Mouse (Mus musculus) midbrain, embryonic 10.5 days (tissue): ENCODE results near the gene Abl1. TPM values are rescaled to one million over a fixed set of nuclear protein-coding genes. Genes with fewer than 3 reads are reported as not detected.

ENCODE experiments used
- DNase-seq: peaks from one replicate; pipeline ENCODE4 v3.0.0-alpha.2; 2017; ENCODE audit warnings: low spot score
- H3K27ac ChIP-seq: fragments of 300-500 bp; sonication (generic); replicated peaks from 2 replicates; pipeline ENCODE4 v1.5.1; 2016; ENCODE audit warnings: mild to moderate bottlenecking
- H3K27me3 ChIP-seq: fragments of 300-500 bp; sonication (generic); 2 replicates; pipeline ENCODE4 v1.6.1; 2016; ENCODE audit warnings: low read depth, mild to moderate bottlenecking; ENCODE audit not compliant: poor library complexity, severe bottlenecking
- H3K36me3 ChIP-seq: fragments of 300-500 bp; sonication (generic); 2 replicates; pipeline ENCODE4 v1.6.1; 2016; ENCODE audit warnings: mild to moderate bottlenecking, moderate library complexity
- H3K4me1 ChIP-seq: fragments of 300-500 bp; sonication (generic); 2 replicates; pipeline ENCODE4 v1.6.1; 2016
- H3K4me3 ChIP-seq: fragments of 300-500 bp; sonication (generic); 2 replicates; pipeline ENCODE4 v1.5.1; 2016; ENCODE audit warnings: mild to moderate bottlenecking, moderate library complexity
- H3K9me3 ChIP-seq: fragments of 300-500 bp; sonication (generic); replicated peaks from 2 replicates; pipeline ENCODE4 v1.6.1; 2016; ENCODE audit warnings: mild to moderate bottlenecking
- whole genome bisulfite sequencing: fragments of 180-500 bp; shearing (Covaris S2); methylation state at CpG from one replicate; pipeline ENCODE4 v1.1.7; 2016; 5-methylcytosine and 5-hydroxymethylcytosine counted together
- polyA plus RNA-seq: library from polyadenylated mRNA; unstranded; fragments of >200 nt; fragmentation: Nextera tagmentation; extraction: Ambion mirVana; gene quantifications from 2 replicates; pipeline ENCODE4 v1.2.1, GENCODE M21; 2016

Abl1 gene
- polyA plus RNA-seq, result 44.2 and 48.2 TPM in 2 replicates

DNA sequence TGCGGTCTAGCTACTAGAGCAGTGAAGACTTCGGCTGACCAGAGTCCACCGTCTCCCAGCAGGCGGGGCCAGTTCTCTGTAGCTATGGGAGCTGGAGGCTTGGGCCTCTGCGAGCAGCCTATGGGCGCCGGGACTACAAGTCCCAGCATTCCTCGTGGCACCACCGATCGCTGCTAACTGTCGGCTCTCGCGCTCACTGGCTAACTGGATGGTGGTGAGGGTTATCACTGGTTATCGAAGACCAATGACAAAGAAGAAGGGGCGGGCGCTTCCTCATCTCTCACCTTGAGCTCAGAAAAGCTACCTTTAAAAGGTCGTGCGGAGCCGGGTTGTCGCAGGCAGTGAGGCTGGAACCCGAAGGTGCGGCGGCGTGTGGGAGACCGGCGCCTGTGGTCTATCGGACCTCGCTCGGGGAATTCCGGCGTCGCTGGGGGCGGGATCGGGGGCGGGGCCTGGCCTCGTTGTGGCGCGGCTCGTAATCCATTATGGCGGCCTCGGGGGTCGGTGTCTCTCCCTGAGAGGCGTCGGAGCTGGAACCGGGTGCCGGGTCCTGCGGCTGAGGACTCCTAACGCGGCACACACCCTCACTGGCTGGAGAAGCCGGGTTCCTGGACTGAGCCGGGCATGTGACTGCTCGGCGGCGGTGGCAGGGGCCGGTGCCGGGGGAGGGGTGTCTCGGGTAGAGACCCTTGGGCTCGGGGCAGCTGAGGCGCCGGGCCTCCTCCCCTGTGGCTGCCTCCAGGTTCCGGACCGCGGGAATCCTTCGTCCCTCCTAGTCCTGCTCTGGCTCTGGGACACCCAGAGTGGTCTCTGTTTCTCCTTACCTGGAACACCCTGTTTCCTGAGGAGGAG, at the start of gene Abl1:
Gene Abl1, plus strand, starts transcription at position 303 of the 852 bp plus-strand sequence.
- H3K4me1 ChIP-seq, result peaks cover 37% of the 10 kb centered on the region
- H3K36me3 ChIP-seq, result peaks cover 20% of the 10 kb centered on the region
- H3K27ac ChIP-seq, result peak within 1 kb of the TSS; percentile 98
- peak; percentile 97 for DNase-seq
- H3K9me3 ChIP-seq, result no peaks in the 10 kb centered on the region
- WGBS, result under 1% methylated on average over 64 of the region's 64 CpGs
- H3K27me3 ChIP-seq, result no peaks in the 10 kb centered on the region
- peak within 1 kb of the TSS; percentile 92 for H3K4me3 ChIP-seq

DNA sequence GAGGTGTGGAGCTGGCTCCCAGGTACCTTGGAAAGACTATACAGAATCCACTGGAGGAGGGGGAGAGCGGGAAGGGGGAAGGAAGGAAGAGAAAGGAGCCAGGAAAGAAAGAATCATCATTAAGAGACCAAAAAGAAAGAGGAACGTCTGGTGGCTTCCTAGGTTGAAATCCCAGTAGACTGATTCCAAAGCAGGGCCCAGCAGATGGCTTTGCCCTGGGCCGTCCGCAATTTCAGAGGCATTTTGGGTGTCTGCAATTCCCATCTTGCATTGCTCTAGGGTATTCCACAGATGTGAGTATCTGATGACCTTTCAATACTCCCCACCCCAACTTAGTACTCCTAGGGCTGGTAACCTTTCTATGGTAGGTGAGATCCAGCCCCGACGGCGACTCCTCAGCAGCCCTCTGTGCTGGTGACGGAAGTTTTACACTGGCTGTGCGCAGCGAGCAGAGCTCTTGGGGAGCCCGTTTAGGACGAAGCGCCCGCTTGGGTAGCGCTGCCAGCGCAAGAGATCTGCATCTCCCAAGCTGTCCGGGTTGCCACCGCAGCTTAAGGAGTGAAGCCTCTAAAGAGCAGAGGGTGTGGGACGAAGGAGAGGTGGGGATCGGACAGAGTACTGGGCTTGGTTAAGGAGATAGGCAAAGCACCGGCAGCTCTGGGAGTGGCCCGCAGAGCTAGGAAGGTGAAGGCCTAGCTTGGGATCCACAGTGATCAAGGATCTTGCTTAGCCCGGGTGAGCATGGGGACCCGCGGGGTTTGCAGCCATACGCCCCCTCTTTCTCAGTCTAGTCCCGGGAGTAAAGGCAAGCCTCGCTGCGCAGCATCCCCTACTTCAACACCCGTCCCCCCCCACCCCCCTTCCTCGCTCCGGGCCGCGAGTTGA, 49.4 kb upstream of the Abl1 start:
- under 1% methylated on average over 33 of the region's 34 CpGs for WGBS
- peak overlapping the region; percentile 53 for H3K4me3 ChIP-seq
- peaks cover 98% of the 10 kb centered on the region for H3K4me1 ChIP-seq
- peaks cover 100% of the 10 kb centered on the region for H3K27me3 ChIP-seq
- H3K9me3 ChIP-seq, result no peaks in the 10 kb centered on the region
- peaks cover 11% of the 10 kb centered on the region; the same call in 1 of the 2 replicates for H3K36me3 ChIP-seq
- peak; percentile 60 for DNase-seq
- peak overlapping the region; percentile 77 for H3K27ac ChIP-seq

DNA sequence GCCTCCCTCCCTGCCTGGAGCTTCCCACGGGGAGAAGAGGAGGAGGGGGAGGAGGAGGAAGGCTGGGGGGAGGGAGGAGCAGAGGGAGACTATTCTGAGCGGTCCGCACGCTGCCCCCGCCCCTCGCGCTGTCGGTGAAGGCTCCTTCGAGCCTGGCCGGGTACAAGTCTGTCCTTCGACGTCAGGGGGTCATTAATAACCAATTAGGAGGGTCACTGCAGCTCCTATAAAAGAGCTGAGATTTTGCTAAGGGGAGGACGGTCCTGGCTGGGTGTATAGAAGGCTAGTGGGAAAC, 48.8 kb upstream of the Abl1 start:
- DNase-seq, result no peak
- Histone ChIP-seq H3K27ac (peak overlapping the region; percentile 60), H3K36me3 (peaks cover 16% of the 10 kb centered on the region; the same call in 1 of the 2 replicates), H3K27me3 (peaks cover 100% of the 10 kb centered on the region), H3K4me1 (peaks cover 92% of the 10 kb centered on the region), H3K4me3 (peak overlapping the region; percentile 53), H3K9me3 (no peaks in the 10 kb centered on the region)
- WGBS, result under 1% methylated on average over 13 of the region's 13 CpGs

DNA sequence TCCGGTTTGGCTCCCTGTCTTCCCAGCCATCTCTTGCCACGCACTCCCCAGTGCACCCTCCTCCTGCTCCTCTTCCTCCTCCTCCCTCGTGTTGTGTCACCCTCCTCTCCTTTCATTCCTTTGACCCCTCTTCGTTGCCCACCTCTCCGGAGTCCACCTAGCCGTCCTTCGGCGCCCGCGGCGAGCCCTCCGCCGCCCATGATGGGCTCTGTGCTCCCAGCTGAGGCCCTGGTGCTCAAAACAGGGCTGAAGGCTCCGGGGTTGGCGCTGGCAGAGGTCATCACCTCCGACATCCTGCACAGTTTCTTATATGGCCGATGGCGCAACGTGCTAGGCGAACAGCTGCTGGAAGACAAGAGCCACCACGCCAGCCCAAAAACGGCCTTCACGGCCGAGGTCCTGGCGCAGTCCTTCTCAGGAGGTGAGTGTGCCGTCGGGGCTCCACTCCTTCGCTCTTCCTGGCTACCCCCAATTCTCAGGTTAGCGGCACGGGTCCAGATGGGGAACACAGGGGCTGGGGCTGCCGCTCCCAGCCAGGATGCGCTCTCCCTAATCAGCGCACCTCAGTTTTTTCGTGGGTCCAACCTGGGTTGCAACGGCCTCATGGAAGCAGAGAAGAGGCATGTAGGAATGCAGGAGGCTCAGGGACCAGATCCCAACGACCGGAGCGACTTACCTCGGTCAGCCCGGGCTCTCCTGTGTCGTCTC, 48.1 kb upstream of the Abl1 start, which contains the start of gene Prdm12:
Gene Prdm12, plus strand, starts transcription at position 137 of the 708 bp plus-strand sequence.
- WGBS, result under 1% methylated on average over 41 of the region's 41 CpGs

DNA sequence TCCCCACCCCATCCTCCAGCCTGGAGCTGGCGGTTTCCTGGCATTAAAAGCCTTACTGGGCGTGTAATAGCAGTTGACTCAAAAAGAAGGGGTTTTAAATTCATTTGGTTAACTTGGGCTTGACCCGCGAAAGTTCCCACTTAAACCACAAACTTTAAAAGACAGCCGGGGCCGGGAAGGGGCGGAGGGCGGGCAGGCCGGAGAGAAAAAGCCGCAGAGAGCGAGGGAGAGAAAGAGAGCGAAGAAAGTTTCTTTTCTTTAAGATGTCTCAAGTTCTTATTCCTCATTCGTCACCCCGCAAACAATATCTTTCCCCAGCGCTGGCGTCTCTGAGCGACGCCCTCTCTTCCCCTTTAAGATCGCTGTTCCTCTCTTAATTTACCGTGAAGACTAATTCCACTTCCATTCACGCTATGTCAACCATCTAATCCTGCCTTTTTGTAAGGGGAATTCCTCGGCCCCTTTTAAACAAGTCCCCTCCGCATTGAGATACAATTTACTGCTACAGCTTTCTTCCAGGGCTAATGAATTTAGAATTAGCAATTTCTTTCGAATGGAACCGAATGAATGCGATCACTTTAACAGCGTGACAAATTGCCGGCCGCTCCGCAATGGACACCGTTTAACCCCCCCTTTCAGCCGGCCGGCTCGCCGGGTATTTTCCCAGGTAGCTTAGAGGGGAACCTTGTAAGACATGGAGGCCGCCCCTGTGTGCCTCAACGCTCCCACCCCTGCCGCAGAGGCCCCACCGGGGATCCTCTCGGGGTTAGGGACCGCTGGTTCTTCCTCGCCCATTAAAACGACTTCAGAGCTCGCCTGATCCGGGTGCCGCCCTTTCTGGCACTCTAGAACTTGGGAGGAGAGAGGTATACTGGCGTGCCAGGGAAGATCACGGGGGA, 47.3 kb upstream of the Abl1 start:
- H3K27ac ChIP-seq, result peak overlapping the region; percentile 60

More for the DNA sequence above, 48.1 kb upstream of the Abl1 start, which contains the start of gene Prdm12:
- Histone ChIP-seq H3K4me1 (peaks cover 86% of the 10 kb centered on the region), H3K4me3 (peak within 1 kb of the TSS; percentile 53), H3K27me3 (peaks cover 100% of the 10 kb centered on the region), H3K27ac (peak within 1 kb of the TSS; percentile 60), H3K36me3 (peaks cover 21% of the 10 kb centered on the region; the same call in 1 of the 2 replicates), H3K9me3 (no peaks in the 10 kb centered on the region)
- peak; percentile 72 for DNase-seq

GRCm38 (mm10) chr2:31641508-31641830, 46.7 kb upstream of the Abl1 start:
- no peak overlapping the region for H3K27ac ChIP-seq
- peaks cover 74% of the 10 kb centered on the region for H3K4me1 ChIP-seq
- DNase-seq, result no peak
- H3K4me3 ChIP-seq, result peak overlapping the region; percentile 53
- peaks cover 100% of the 10 kb centered on the region for H3K27me3 ChIP-seq
- under 1% methylated on average over 11 of the region's 11 CpGs for WGBS
- H3K36me3 ChIP-seq, result peaks cover 26% of the 10 kb centered on the region; the same call in 1 of the 2 replicates
- H3K9me3 ChIP-seq, result no peaks in the 10 kb centered on the region

More for the DNA sequence above, 47.3 kb upstream of the Abl1 start:
- DNase-seq, result peak; percentile 79
- H3K4me1 ChIP-seq, result peaks cover 78% of the 10 kb centered on the region
- no peaks in the 10 kb centered on the region for H3K9me3 ChIP-seq
- peaks cover 100% of the 10 kb centered on the region for H3K27me3 ChIP-seq
- WGBS, result under 1% methylated on average over 48 of the region's 48 CpGs
- peaks cover 26% of the 10 kb centered on the region; the same call in 1 of the 2 replicates for H3K36me3 ChIP-seq
- H3K4me3 ChIP-seq, result peak overlapping the region; percentile 53

GRCm38 (mm10) chr2:31641929-31642328, 46.2 kb upstream of the Abl1 start:
- 1% methylated on average over 18 of the region's 18 CpGs for WGBS
- Histone ChIP-seq H3K27me3 (peaks cover 100% of the 10 kb centered on the region), H3K27ac (no peak overlapping the region), H3K4me3 (peak overlapping the region; percentile 53), H3K36me3 (peaks cover 26% of the 10 kb centered on the region; the same call in 1 of the 2 replicates), H3K9me3 (no peaks in the 10 kb centered on the region), H3K4me1 (peaks cover 70% of the 10 kb centered on the region)
- DNase-seq, result peak; percentile 26

DNA sequence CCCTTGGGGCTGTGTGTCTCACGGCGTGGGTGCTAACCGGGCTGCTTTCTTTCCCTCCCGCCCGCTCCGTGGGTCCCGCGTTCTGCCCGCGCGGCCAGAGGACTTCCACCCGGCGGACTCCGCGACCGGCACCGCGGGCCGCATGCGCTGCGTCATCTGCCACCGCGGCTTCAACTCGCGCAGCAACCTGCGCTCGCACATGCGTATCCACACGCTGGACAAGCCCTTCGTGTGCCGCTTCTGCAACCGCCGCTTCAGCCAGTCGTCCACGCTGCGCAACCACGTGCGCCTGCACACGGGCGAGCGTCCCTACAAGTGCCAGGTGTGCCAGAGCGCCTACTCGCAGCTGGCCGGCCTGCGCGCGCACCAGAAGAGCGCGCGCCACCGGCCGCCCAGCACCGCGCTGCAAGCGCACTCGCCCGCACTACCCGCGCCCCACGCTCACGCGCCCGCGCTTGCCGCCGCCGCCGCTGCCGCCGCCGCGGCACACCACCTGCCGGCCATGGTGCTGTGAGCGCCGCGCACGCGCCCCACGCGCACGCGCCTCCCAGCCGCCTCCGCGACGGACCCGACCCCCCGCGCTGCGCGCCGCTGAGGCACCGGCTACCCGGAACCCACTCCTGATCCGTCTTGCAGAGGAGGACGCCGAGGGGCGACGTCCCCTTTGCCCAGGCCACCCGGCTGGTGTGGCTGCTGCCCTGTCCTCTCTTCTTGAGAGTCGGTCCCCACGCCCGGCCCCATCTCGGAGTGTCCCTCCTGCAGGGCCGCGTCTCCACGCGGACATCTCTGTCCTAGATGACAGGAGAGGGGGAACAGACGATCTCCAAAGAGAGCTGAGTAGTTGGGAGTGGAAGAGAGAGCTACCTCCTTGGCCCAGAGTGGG, 34.0 kb upstream of the Abl1 start:
- H3K9me3 ChIP-seq, result peaks cover 7% of the 10 kb centered on the region
- peaks cover 20% of the 10 kb centered on the region; the same call in 1 of the 2 replicates for H3K36me3 ChIP-seq
- H3K4me3 ChIP-seq, result peak overlapping the region; percentile 56
- H3K4me1 ChIP-seq, result peaks cover 14% of the 10 kb centered on the region
- H3K27me3 ChIP-seq, result peaks cover 100% of the 10 kb centered on the region
- DNase-seq, result peak; percentile 54
- WGBS, result 3% methylated on average over 109 of the region's 109 CpGs
- H3K27ac ChIP-seq, result 0 out of 2 replicates have a peak overlapping the region, but pooled peaks have one; percentile 24

GRCm38 (mm10) chr2:31654854-31655559, 33.2 kb upstream of the Abl1 start:
- WGBS, result 5% methylated on average over 22 of the region's 22 CpGs
- Histone ChIP-seq H3K4me3 (peak overlapping the region; percentile 56), H3K27me3 (peaks cover 100% of the 10 kb centered on the region), H3K27ac (no peak overlapping the region), H3K9me3 (peaks cover 10% of the 10 kb centered on the region), H3K36me3 (peaks cover 13% of the 10 kb centered on the region; the same call in 1 of the 2 replicates), H3K4me1 (peaks cover 14% of the 10 kb centered on the region)
- peak; percentile 46 for DNase-seq

- H3K27ac ChIP-seq, result no peak overlapping the region
- peaks cover 10% of the 10 kb centered on the region for H3K9me3 ChIP-seq
- no peak overlapping the region for H3K4me3 ChIP-seq
- WGBS, result 89% methylated on average over 7 of the region's 7 CpGs
- H3K4me1 ChIP-seq, result peaks cover 14% of the 10 kb centered on the region
- H3K27me3 ChIP-seq, result peaks cover 98% of the 10 kb centered on the region
- DNase-seq, result no peak
- peaks cover 6% of the 10 kb centered on the region; the same call in 1 of the 2 replicates for H3K36me3 ChIP-seq
Measured at GRCm38 (mm10) chr2:31656374-31656773, 31.8 kb upstream of the Abl1 start.
